Mouse (Mus musculus) regulatory T cell (primary cell): ENCODE measurements around the gene Retn.

ENCODE experiments used
- in situ Hi-C: fragments of 300-600 bp; cut with MboI, MseI; formaldehyde crosslinking; loops from one replicate; pipeline ENCODE4 v1.15.1; 2025; ENCODE audit warnings: high pct_unique_total_duplicates

Retn gene

DNA sequence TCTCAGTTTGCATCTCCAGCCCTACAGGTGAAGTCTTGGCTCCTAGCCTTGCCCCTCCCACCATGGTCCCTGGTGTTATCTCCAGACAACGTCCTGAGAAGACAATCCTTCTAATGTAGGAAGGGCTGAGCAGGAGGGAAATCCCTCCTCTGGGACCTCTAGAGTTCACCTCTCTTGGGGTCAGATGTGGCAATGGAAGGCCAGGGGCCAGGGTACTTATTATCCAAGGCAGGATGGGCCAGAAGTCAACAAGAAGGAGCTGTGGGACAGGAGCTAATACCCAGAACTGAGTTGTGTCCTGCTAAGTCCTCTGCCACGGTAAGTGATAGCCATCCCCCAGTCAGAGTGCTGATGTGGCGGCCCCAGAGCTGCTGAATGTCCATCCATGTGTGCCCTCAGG, at the start of gene Retn:
TSS of gene Retn (plus strand) at position 245 of the 400 bp plus-strand sequence.
- in situ Hi-C loops, result no loop called here

DNA sequence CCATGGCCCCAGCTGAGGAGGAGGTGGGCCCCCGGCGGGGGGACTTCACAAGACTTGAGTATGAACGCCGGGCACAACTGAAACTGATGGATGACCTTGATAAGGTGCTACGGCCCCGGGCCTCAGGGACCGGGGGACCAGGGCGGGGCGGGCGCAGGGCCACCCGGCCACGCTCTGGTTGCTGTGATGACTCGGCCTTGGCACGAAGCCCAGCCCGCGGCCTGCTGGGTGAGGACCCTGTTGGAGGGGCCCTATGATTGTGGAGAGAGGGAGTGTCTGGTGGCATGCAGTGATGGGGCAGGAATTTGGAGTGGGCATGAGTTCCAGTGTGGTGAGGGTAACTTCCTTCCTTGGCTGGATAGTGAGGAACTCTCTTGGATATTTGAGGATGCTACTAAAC, 49.0 kb upstream of the Retn start:
- in situ Hi-C loops, result no loop called here

DNA sequence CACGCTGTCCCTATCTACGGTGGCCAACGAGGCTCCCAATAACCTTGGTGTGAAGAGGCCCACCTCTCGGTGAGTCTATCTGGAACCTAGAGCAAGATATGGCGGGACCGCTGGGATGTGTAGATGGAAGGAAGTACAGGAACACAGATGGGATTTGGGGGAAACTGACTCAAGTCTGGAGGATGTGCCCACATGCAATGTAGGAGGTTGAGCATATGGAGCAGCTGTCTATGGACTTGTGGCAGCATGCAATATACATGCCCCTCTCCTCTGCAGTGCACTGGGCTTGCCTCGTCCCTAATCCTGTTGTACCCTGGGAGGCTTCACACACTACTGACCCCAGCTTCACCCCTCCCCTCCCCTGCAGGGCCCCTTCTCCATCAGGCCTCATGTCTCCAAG, 47.7 kb upstream of the Retn start:
- in situ Hi-C loops, result no loop called here

DNA sequence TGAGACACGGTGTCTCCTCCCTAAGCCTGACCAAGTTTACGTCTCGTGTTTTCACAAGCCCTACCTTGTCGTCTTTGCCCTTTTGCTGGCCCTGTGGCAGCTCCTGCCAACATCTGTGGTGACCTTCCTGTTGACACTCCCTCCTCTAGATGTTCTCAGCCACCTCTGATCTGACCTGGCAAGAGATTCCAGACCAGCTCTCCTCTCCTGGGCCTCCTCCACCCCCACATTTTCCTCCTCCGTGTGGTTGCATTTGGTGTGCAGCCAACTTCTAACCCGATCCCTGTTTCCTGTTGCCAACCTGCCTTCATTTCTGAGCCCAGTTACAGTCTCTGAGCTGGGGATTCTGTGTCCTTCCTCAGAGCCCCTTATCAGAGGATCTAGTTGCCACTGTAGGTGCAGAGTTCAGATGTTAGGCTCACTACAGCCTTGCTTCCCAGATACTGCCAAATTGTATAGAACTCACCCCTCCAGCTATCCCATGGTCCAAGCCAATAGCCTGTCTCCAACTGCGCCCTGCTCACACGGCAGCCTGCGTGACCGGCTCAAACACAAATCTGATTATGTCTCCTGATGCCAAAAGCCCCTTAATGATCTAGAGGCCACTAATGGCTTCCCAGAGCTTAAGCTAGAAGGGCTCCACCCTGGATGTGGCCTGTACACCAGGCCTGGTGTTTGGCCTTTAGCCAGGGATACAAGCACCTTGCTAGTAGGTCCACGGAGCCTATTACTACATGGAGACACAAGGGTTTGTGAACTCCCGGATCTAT, 46.3 kb upstream of the Retn start:
- in situ Hi-C loops, result no loop called here

DNA sequence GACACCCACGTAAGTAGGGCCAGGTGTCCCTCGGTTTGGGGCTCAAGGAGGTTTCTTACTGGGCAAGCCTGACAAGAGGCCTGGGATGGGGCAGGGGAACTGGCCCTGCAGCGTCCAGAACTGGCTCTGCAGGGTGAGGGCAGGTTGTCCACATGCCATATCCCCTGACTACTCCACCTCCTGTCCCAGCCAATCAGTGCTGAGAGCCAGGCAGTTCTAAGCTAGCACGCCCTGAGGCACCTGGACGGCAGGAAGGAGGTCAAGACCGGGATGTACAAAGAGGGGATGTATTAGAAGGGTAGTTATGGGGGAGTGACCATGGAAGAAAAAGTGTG, 45.8 kb upstream of the Retn start:
- in situ Hi-C loops, result no loop called here

- in situ Hi-C loops, result loop anchor here (5.0 kb wide), 1 partner anchor 51 kb away; the partner anchor contains the start of gene Fcor
These were observed 34.2 kb upstream of the Retn start, which contains the start of the genes Xab2 and Pet100 for GRCm38 (mm10) chr8:3621199-3621970. Gene Xab2 (minus strand): TSS chr8:3621316. Gene Pet100 (plus strand): TSS chr8:3621548.

- in situ Hi-C loops, result loop anchor here (5.0 kb wide), 1 partner anchor 50 kb away; the partner anchor contains the start of gene Fcor
These were observed 33.5 kb upstream of the Retn start for GRCm38 (mm10) chr8:3622119-3622518.

- in situ Hi-C loops, result no loop called here
These were observed 30.1 kb upstream of the Retn start, which contains the start of gene Pcp2 for GRCm38 (mm10) chr8:3625445-3625844. Gene Pcp2 (minus strand): TSS chr8:3625545.

GRCm38 (mm10) chr8:3626971-3627370, 28.6 kb upstream of the Retn start:
- in situ Hi-C loops, result no loop called here

GRCm38 (mm10) chr8:3628014-3628413, 27.6 kb upstream of the Retn start:
- in situ Hi-C loops, result no loop called here

DNA sequence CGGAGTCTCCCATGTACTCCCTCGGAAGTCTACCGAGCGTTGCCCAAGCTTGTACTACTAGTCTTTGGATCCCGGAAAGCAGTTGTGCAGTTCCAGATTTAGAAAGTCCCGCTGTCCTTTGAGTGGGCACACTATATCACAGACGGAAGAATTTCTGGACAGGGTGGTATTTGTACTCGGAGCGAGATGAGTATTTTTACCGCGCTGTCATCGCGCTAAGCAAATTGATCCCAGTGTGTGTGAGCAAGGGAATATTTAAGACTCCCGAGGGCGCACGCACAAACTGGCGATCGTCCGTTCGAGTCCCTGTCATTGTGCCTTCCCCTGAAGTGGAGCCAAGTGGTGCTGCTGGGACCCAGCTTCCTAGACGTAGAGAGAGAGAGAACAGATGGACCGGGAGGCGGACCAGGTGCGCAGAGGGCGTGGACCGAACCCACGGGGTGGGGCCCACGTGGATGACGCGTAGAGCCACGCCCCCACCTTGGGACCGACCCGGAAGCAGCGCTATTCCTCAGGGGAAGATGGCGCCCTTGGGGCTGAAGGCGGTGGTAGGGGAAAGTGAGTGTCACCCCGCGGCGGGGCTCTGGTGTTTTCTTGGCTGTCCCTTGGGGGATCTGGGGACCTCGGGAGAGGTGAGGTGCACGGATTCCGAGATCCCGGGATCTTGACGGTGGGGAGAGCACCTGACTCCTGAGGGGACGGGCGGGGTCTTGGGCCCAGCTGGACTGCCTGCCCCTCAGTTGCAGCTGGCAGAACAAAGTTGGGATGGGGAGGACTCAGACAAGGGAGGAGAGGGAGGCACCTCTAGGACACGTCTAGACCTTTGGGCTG, 24.7 kb upstream of the Retn start, which contains the start of gene Stxbp2:
TSS of gene Stxbp2 (plus strand) at position 309 of the 831 bp plus-strand sequence.
- in situ Hi-C loops, result loop anchor here (5.0 kb wide), 1 partner anchor 1046 kb away; no protein-coding TSS in a partner anchor

- in situ Hi-C loops, result loop anchor here (5.0 kb wide), 1 partner anchor 1046 kb away; no protein-coding TSS in a partner anchor
These were observed 24.1 kb upstream of the Retn start for GRCm38 (mm10) chr8:3631478-3631875.

- in situ Hi-C loops, result no loop called here
These were observed 9.8 kb upstream of the Retn start for GRCm38 (mm10) chr8:3645804-3646203.

DNA sequence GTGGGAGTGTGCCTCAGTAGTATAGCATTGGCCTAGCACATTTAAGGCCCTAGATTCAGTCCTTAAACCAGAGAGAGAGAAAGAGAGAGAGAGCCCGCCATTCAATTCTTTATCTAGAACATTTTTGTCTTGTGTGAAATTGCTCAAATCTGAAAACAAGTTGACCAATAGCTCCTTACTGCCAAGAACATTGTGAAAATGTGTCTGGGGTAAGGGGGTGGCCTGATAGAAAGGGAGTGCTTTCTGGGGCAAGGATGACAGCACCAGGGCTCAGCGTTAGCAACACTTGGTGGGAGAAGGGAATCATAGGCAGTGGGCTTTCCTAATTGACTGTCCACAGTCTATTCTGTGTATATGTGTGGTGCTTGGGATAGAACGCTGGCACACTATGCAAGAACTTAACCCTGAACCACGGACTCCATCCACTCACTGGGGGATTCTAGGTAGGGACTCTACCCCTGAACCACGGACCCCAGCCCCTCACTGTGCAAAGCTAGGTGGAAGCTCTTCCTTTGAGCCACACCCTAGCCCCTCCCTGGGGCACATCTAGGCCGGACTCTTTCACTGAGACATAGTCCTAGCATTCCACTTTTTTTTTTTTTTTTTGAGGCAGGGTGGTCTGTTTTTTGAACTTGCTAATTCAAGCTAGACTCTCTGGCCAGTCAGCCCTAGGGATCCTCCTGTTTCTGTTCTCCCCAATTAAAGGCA, 8.6 kb upstream of the Retn start:
- in situ Hi-C loops, result no loop called here

- in situ Hi-C loops, result no loop called here
These were observed 8.0 kb upstream of the Retn start for GRCm38 (mm10) chr8:3647561-3647960.

DNA sequence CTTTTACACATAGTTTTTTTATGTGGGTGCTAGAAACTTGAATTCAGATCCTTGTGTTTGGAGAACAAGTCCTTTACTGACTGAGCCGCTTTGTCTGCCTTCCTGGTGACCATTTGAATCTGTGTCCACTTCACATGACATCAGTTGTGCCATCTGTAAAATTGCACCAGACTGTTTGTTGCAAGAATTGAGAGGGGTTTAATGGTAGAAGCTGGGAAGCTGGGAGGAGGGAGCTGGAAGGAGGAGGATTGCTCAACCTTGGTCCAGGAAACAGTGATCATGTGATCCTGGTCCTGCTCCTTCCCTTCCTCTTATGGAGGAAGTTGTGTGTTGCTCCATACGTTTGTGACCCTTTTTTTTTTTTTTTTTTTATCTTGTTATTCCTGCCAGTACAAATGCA, 7.3 kb upstream of the Retn start:
- in situ Hi-C loops, result no loop called here

DNA sequence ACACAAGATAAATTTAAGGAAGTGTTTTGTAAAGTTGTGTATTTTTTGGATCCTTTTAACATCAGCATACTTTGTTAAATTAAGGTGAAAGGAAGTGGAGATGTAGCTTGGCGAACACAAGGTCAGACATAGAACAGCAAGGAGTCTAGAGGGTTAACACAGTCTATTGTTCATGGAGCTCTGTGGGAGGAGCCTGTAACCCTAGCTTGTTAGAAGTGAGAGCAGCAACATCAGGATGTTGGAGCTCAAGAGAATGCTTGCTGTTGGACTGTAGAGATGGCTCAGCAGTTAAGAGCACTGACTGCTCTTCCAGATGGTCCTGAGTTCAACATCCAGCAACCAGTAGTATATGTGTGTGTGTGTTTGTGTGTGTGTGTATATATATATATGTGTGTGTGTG, 6.6 kb upstream of the Retn start:
- in situ Hi-C loops, result no loop called here

GRCm38 (mm10) chr8:3652845-3653244, 2.7 kb upstream of the Retn start:
- in situ Hi-C loops, result no loop called here

GRCm38 (mm10) chr8:3654726-3655508, 653 bp upstream of the Retn start:
- in situ Hi-C loops, result no loop called here

DNA sequence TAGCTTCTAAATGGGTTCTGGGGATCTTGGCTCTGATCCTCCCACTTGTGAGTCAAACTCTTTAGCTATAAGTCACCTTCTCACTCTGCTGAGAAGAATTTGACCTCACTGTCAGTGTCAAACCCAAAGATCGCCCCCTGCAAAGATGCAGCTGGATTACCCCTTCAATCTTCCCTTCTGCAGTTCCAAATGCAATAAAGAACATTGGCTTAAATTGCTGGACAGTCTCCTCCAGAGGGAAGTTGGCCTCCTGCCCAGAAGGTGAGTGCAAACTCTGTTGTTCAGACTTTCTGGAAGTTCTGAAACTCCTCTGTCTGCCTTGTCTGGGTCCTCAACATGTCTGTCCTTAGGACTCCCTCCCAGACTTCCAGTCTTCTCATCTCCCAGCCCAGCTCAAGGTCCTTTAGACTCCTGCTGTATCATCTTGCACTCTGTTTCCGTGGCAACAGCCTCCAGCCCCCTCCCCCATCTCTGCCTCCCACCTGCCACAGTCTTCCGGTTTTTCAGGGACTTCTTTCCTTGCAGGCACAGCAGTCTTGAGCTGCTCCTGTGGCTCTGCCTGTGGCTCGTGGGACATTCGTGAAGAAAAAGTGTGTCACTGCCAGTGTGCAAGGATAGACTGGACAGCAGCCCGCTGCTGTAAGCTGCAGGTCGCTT, 1.3 kb downstream of the Retn start:
- in situ Hi-C loops, result no loop called here
